Mouse (Mus musculus): Measurements from ENCODE around the gene Otud7b.

Otud7b gene

GRCm38 (mm10) chr3:96104261-96105065 is at the start of gene Otud7b:
Otud7b (plus strand) TSS chr3:96104527.
- peak; percentile 27 for DNase-seq (ENCODE audit: low spot score)

GRCm38 (mm10) chr3:96055294-96055693 is 49.0 kb upstream of the Otud7b start:
- no peak for DNase-seq (ENCODE audit: low spot score)

GRCm38 (mm10) chr3:96056031-96056430 is 48.3 kb upstream of the Otud7b start:
- DNase-seq (ENCODE audit: low spot score), result no peak

GRCm38 (mm10) chr3:96057747-96058204 is 46.6 kb upstream of the Otud7b start:
- peak; percentile 43 for DNase-seq (ENCODE audit: low spot score)

- DNase-seq (ENCODE audit: low spot score), result no peak
Observed at GRCm38 (mm10) chr3:96058231-96058896, 46.0 kb upstream of the Otud7b start, which contains the start of gene Vps45. Vps45 (minus strand) TSS chr3:96058466.

GRCm38 (mm10) chr3:96060146-96060545 is 44.2 kb upstream of the Otud7b start:
- no peak for DNase-seq (ENCODE audit: low spot score)

GRCm38 (mm10) chr3:96063299-96063698 is 41.0 kb upstream of the Otud7b start:
- DNase-seq (ENCODE audit: low spot score), result no peak

GRCm38 (mm10) chr3:96064217-96064616 is 40.1 kb upstream of the Otud7b start:
- no peak for DNase-seq (ENCODE audit: low spot score)

GRCm38 (mm10) chr3:96065147-96065546 is 39.2 kb upstream of the Otud7b start:
- DNase-seq (ENCODE audit: low spot score), result no peak

GRCm38 (mm10) chr3:96065754-96066375 is 38.5 kb upstream of the Otud7b start:
- DNase-seq (ENCODE audit: low spot score), result no peak

- DNase-seq (ENCODE audit: low spot score), result no peak
Observed at GRCm38 (mm10) chr3:96066741-96067140, 37.6 kb upstream of the Otud7b start.

GRCm38 (mm10) chr3:96069046-96069445 is 35.3 kb upstream of the Otud7b start:
- no peak for DNase-seq (ENCODE audit: low spot score)

- DNase-seq (ENCODE audit: low spot score), result no peak
Observed at GRCm38 (mm10) chr3:96069542-96069941, 34.8 kb upstream of the Otud7b start.

- DNase-seq (ENCODE audit: low spot score), result no peak
Observed at GRCm38 (mm10) chr3:96070241-96070640, 34.1 kb upstream of the Otud7b start.

- no peak for DNase-seq (ENCODE audit: low spot score)
Observed at GRCm38 (mm10) chr3:96072921-96073486, 31.3 kb upstream of the Otud7b start.

GRCm38 (mm10) chr3:96078066-96078465 is 26.3 kb upstream of the Otud7b start:
- no peak for DNase-seq (ENCODE audit: low spot score)

GRCm38 (mm10) chr3:96078711-96079110 is 25.6 kb upstream of the Otud7b start:
- DNase-seq (ENCODE audit: low spot score), result no peak

- DNase-seq (ENCODE audit: low spot score), result no peak
Observed at GRCm38 (mm10) chr3:96081006-96081405, 23.3 kb upstream of the Otud7b start.

GRCm38 (mm10) chr3:96081650-96082049 is 22.7 kb upstream of the Otud7b start:
- no peak for DNase-seq (ENCODE audit: low spot score)

- no peak for DNase-seq (ENCODE audit: low spot score)
Observed at GRCm38 (mm10) chr3:96082100-96082499, 22.2 kb upstream of the Otud7b start.

- no peak for DNase-seq (ENCODE audit: low spot score)
Observed at GRCm38 (mm10) chr3:96082714-96083508, 21.4 kb upstream of the Otud7b start.

Data from urinary bladder, postnatal 10 days (tissue).